In the genomic region with DNA sequence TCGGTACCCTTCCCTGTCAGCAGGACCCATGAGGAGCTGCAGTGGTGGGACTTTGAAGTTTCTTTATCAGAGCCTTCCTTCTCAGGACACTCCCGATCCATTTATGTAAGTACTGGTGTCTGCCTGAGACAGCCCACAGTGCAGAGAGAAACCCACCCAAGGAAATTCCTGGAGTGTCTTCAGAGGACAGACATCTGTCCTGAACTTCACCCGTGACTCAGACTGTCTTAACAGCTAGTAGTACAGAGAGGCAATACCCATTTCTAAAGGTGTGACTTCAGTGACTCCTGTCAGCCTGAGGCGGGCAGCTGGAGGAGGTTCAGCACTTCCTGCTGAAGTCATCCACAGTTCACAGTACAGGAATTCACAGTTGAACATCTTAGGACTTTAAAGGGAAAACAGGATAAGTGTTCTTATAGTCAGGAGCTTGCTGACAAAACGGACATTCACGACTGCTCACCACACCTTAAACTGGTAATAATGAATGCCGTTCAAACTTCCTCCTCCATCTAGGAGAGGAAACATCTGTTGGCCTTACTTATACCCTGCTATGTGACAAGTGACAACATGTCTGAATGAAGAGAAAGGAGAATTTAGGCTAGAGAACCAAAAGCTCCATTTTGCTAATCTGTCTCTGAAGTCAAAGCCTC, we compare ENCODE assay signal across 8 mouse cellular contexts. TPM values are rescaled to one million over a fixed set of nuclear protein-coding genes. Genes with fewer than 3 reads are reported as not detected.
A peak's percentile ranks its signal among the peaks of the same experiment; 100 is the strongest.
DNase-seq lines count a peak whose midpoint lies in the region; ATAC-seq lines count a peak whose summit lies in the region.

No protein-coding gene starts in this region.

- ATAC-seq in CD4-positive, CD25-positive, alpha-beta regulatory T cell, adult 4 months, result peak; percentile 34
- ATAC-seq in embryonic facial prominence, embryonic 15.5 days (ENCODE audit: insufficient number of reproducible peaks, low FRiP score, low TSS enrichment, low read depth), result 0 out of 2 replicates have a peak, but pooled peaks have one; percentile 51
- ATAC-seq in erythroid progenitor cell, adult 5-6 weeks (replicated peaks; ENCODE audit: low FRiP score, poor library complexity, severe bottlenecking), result no peak

- 0 out of 2 replicates have a peak, but pooled peaks cover 7% of the 10 kb centered on the region for H3K4me1 ChIP-seq in embryonic facial prominence, embryonic 15.5 days

- H3K27me3 ChIP-seq in embryonic facial prominence, embryonic 15.5 days, result no peaks in the 10 kb centered on the region

- H3K36me3 ChIP-seq in embryonic facial prominence, embryonic 15.5 days, result no peaks in the 10 kb centered on the region

- no peak overlapping the region for H3K9ac ChIP-seq in embryonic facial prominence, embryonic 15.5 days

- no peak overlapping the region for H3K4me2 ChIP-seq in embryonic facial prominence, embryonic 15.5 days (replicated peaks)

- H3K27ac ChIP-seq in embryonic facial prominence, embryonic 15.5 days (replicated peaks), result no peak overlapping the region

- no peaks in the 10 kb centered on the region for H3K9me3 ChIP-seq in embryonic facial prominence, embryonic 15.5 days (replicated peaks)

- WGBS in embryonic facial prominence, embryonic 15.5 days, result 32% methylated on average over 7 of the region's 7 CpGs

- H3K4me3 ChIP-seq in embryonic facial prominence, embryonic 15.5 days (replicated peaks), result no peak overlapping the region

- peak; percentile 25 for DNase-seq in kidney, adult 11 months
- DNase-seq in lung, postnatal 10 days, result peak; percentile 39
- DNase-seq in frontal cortex, postnatal 36 days (ENCODE audit: low spot score in 2 of 2), result no peak
- no peak for DNase-seq in embryo, embryonic 10.5 days (ENCODE audit: low spot score)
- no peak for DNase-seq in frontal cortex, postnatal 25 days (ENCODE audit: low spot score in 2 of 2)

RNA-seq across cellular contexts. Expression of a gene that starts 35.5 kb away (rescaled TPM):
- 1 to 10 TPM in 1 of 2 experiments, under 1 TPM in 1; 0.96 to 1.8 TPM for polyA plus RNA-seq in CD4-positive, CD25-positive, alpha-beta regulatory T cell, adult 4 months (2017; shearing (Covaris generic))
- polyA plus RNA-seq in embryonic facial prominence, embryonic 15.5 days (2015; fragmentation: Nextera tagmentation; extraction: Ambion mirVana), result 22.2 and 23.9 TPM in 2 replicates
- 34.6 and 54.9 TPM in 2 replicates for total RNA-seq in erythroid progenitor cell, adult 5-6 weeks (2015; ENCODE audit: low replicate concordance)
- 22.3 and 28.8 TPM in 2 replicates for total RNA-seq in erythroid progenitor cell, adult 5-6 weeks (2017; ENCODE audit: low replicate concordance)

Comparison
In these comparisons a context has a peak if more than half of its experiments do, and no peak if none do; other contexts are left out.
1. DNase-seq: peak in kidney, adult 11 months (single experiment) and lung, postnatal 10 days (single experiment); none in frontal cortex, postnatal 36 days (0 of 2), embryo, embryonic 10.5 days (single experiment) and frontal cortex, postnatal 25 days (0 of 2).